Mouse (Mus musculus) left cerebral cortex, postnatal 25 days (tissue): Measurements from ENCODE around the gene Tgfb1i1. TPM values are rescaled to one million over a fixed set of nuclear protein-coding genes. Genes with fewer than 3 reads are reported as not detected.
A peak's percentile ranks its signal among the peaks of the same experiment; 100 is the strongest.

Experiments
- DNase-seq, 2 experiments: peaks; one replicate each; pipeline ENCODE4 v3.0.0; 2022; ENCODE audit warnings: low spot score in 2 of 2, mixed read lengths in 1 of 2
- intact Hi-C: fragments of 180-260 bp; cut with DNase I; formaldehyde crosslinking; loops from one replicate; pipeline ENCODE4 v1.15.1; 2025
- total RNA-seq, 2 experiments: library from RNA; stranded (reverse); gene quantifications; 2 replicates each; pipeline ENCODE4 v1.2.3; 2021

Tgfb1i1 gene
- total RNA-seq = 10 to 100 TPM; 18.6 to 22.6 TPM

GRCm38 (mm10) chr7:128246496-128247391 lies at the start of gene Tgfb1i1:
Gene Tgfb1i1, plus strand, starts transcription at chr7:128246812.
- intact Hi-C loops = loop anchor here (1.0 to 5.0 kb wide), 4 partner anchors 96 to 461 kb away; partner anchors contain the start of genes Rgs10 and Tial1
- DNase-seq = peak; percentile 61 to 76

DNA sequence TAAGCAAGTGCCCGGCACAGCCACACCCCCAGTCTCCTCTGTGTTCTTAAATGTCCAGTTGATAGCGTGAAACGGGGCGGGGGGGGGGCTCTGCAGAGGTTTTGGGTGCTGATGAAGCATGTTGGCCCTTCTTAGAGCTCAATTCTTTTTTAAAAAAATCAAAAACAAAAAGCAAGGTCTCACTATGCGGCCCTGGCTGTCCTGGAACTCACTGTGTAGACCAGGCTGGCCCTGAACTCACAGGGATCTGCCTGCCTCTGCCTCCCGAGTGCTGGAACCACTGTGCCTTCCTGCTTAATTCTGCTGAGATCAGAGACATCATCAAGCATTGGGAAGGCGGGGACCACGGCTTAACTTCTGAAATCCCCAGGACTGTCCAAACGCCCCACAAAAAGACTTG lies 45.0 kb upstream of the Tgfb1i1 start:
- intact Hi-C loops = no loop called here
- DNase-seq = no peak

- intact Hi-C loops = no loop called here
- DNase-seq = no peak
These were observed 43.5 kb upstream of the Tgfb1i1 start for GRCm38 (mm10) chr7:128203071-128203470.

- no peak for DNase-seq
- intact Hi-C loops = no loop called here
These were observed 42.4 kb upstream of the Tgfb1i1 start for GRCm38 (mm10) chr7:128204179-128204578.

GRCm38 (mm10) chr7:128205695-128206094 lies 40.9 kb upstream of the Tgfb1i1 start:
- intact Hi-C loops = loop anchor here (5.0 kb wide), 1 partner anchor 213 kb away; the partner anchor contains the start of gene Pycard
- no peak for DNase-seq

GRCm38 (mm10) chr7:128206152-128206551 lies 40.5 kb upstream of the Tgfb1i1 start, which contains the start of gene Cox6a2:
Gene Cox6a2, minus strand, starts transcription at chr7:128206387.
- no peak for DNase-seq
- intact Hi-C loops = loop anchor here (5.0 kb wide), 1 partner anchor 214 kb away; the partner anchor contains the start of gene Pycard

- peak; percentile 63 to 68 for DNase-seq
- intact Hi-C loops = loop anchor here (1.0 to 5.0 kb wide), 2 partner anchors 110 to 216 kb away; partner anchors contain the start of gene Pycard
These were observed 38.4 kb upstream of the Tgfb1i1 start for GRCm38 (mm10) chr7:128208187-128208586.

GRCm38 (mm10) chr7:128209826-128210225 lies 36.8 kb upstream of the Tgfb1i1 start:
- intact Hi-C loops = loop anchor here (5.0 kb wide), 1 partner anchor 218 kb away; the partner anchor contains the start of gene Pycard
- no peak for DNase-seq

- intact Hi-C loops = no loop called here
- DNase-seq = no peak
These were observed 26.7 kb upstream of the Tgfb1i1 start for GRCm38 (mm10) chr7:128219952-128220351.

GRCm38 (mm10) chr7:128220936-128221335 lies 25.7 kb upstream of the Tgfb1i1 start:
- peak in 1 of 2 experiments; percentile 75 for DNase-seq
- intact Hi-C loops = no loop called here

GRCm38 (mm10) chr7:128231741-128232140 lies 14.9 kb upstream of the Tgfb1i1 start:
- intact Hi-C loops = no loop called here
- no peak for DNase-seq

GRCm38 (mm10) chr7:128234796-128235195 lies 11.8 kb upstream of the Tgfb1i1 start:
- intact Hi-C loops = no loop called here
- no peak for DNase-seq

DNA sequence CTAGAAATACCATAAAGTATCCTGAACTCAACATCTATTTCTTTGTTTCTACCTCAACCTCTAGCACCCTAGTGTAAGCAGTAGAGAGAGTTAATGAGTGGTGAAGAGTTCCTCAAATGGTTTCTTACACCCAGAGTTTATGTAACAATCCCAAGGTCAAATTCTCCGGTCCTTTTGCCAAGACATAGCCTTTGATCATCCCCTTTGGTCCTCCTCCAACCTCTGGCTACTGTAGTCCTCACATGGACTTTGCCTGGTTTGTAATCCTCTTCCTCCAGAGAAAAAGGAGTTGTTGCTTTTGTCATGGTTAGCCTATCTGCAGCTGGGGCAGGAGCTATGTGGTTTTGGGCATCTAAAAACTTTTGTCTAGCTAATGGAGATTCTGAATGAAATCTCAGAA lies 11.1 kb upstream of the Tgfb1i1 start:
- intact Hi-C loops = no loop called here

DNA sequence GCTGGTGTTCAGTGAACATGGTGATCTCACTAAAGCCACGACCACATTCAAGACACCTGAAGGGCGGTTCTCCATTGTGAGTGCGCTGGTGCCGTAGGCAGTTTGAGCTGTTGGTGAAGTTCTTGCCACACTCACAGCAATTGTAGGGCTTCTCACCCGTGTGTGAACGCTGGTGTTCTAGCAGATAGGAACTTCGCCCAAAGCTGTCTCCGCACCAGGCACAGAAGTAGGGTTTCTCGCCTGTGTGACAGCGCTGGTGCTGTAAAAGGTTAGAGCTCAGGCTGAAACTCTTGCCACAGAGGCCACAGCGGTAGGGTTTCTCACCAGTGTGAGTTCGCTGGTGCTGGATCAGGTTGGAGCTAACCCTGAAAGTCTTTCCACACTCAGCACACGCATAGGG lies 10.2 kb upstream of the Tgfb1i1 start:
- no peak for DNase-seq
- intact Hi-C loops = no loop called here

More for the DNA sequence above, 11.1 kb upstream of the Tgfb1i1 start:
- DNase-seq = no peak

DNA sequence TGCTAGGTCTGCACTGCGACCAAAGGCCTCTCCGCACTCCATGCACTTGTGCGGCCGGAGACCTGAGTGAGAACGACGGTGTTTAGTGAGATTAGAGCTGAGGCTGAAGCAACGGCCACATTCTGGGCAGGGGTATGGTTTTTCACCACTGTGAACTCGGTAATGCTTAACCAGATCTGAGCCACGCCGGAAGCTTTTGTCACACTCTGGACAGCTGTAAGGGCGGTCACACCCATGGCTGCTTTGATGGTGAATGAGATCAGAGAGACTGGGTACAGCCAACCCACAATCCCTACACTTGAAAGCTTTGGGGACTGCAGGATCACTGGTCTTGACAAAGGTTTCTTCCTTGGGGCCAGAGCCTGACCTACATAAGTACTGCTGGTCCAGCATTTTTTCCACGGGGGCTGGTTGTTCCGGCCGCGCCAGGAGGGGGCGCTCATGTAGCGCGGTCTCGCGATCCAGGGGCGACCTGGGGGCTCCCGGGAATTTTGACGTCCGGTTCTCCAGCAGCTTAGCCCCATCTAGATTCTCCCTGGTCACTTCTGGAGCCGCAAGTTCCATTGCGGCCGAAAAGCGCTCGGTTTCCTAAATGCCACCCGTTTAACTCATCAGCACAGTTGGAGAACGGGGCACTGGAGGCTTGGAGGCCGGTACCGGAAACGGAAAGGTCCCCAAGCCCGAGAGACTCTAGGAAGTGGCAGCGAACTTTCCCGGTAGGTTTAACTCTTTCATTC lies 9.6 kb upstream of the Tgfb1i1 start, which contains the start of gene Armc5:
TSS of gene Armc5 (plus strand) at position 487 of the 737 bp plus-strand sequence.
- peak; percentile 82 to 83 for DNase-seq
- intact Hi-C loops = loop anchor here (1.0 kb wide), 2 partner anchors 15 to 108 kb away; no protein-coding TSS in a partner anchor

DNA sequence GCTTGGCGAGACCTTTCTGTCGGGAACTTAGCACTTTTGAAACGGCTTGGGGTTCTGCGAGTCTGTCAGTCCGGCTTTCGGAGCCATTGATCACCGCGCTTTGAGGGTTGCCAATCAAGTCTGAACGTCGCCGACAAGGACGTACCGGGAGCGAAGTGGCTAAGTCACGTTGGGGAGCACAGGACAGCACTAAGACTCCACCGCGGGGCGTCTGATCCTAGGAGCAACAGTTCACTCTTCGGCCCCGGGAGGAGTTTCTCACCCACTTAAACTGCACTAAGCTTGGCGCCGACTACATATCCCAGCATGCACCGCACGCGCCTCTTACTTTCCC lies 9.1 kb upstream of the Tgfb1i1 start:
- no peak for DNase-seq
- intact Hi-C loops = loop anchor here (1.0 kb wide), 2 partner anchors 15 to 108 kb away; no protein-coding TSS in a partner anchor

DNA sequence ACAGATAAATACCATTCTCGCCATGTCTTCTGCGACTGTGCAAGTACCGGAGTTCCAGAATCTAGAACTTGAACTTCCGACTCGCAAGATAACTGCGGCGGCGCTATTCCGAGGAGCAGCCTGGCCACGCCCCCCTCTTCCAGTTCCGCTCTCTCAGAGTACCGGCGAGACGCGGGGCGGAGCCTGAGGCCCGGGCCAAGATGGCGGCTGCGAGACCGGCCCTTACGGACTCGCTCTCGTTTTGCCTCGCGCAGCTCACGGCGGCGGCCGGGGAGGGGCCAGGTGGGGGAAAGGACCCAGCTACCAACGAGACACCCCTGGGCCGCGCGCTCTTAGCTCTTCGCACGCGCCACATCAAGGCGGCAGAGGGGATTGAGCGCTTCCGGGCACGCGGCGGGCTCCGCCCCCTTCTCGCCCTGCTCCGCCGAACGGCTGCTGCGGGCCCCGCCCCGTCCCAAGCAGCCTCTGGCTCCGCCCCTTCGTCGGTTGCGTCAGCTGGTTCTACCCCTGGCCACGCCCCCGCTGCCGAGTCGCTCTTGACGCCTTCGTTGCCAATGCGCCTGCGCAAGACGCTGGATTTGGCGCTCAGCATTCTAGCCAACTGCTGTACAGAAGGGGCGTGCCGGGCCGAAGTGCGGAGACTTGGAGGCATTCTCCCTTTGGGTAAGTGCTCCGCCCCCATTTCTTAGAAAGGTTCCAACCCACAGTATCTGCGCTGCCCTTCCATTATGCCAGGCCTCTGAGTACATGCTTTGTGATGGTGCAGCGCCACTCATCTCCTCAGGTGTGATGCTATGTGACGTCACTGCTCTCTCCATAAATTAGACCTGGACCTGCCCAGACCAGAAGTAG lies 8.5 kb upstream of the Tgfb1i1 start, which contains the start of gene 9130023H24Rik:
TSS of gene 9130023H24Rik (minus strand) at position 105 of the 852 bp plus-strand sequence.
- DNase-seq = peak; percentile 99
- intact Hi-C loops = loop anchor here (1.0 kb wide), 2 partner anchors 16 to 107 kb away; no protein-coding TSS in a partner anchor

GRCm38 (mm10) chr7:128238991-128239390 lies 7.6 kb upstream of the Tgfb1i1 start:
- intact Hi-C loops = no loop called here
- no peak for DNase-seq
